Mouse (Mus musculus) spleen, adult 2 months (tissue): ENCODE data around the gene Cdc42bpa.

Experiments used
- CTCF ChIP-seq: fragments of 200-500 bp; IDR thresholded peaks from 2 replicates; pipeline ENCODE4 v1.5.1; 2011; ENCODE audit warnings: mild to moderate bottlenecking, inconsistent platforms; ENCODE audit not compliant: insufficient read depth, insufficient read length, insufficient replicate concordance; ENCODE audit errors: extremely low read depth
- POLR2A ChIP-seq: fragments of 200-500 bp; IDR thresholded peaks from 2 replicates; pipeline ENCODE4 v1.6.1; 2011; ENCODE audit warnings: low read depth, low read length, inconsistent platforms

DNA sequence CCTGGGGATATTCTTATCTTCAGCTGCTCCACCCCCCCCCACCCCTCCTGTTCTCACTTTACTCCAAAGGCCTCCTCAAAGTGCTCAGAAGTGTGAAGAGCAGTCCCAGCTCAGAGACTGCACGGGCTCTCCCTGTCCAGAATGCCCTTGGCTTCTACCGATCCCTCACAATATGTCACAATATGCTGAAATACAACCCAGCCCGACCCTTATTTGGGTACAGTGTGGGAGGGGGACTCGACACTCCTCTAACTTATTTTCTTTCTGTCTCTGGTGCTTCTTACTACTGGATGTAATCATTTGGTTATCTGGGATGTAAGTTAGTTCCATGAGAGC lies 239.4 kb downstream of the Cdc42bpa start:
- TF ChIP-seq POLR2A (no peak), CTCF (no peak)
